Mouse (Mus musculus) kidney, adult 2 months (tissue): ENCODE data around the gene Gm10160.

Experiments used
- CTCF ChIP-seq: fragments of 200-500 bp; conservative IDR thresholded peaks from 2 replicates; pipeline ENCODE4 v1.5.1; 2011; ENCODE audit warnings: low read depth, mild to moderate bottlenecking, control low read depth, low read length, moderate library complexity, mixed read lengths; ENCODE audit not compliant: insufficient read depth, insufficient read length
- POLR2A ChIP-seq: fragments of 200-500 bp; IDR thresholded peaks from one replicate; pipeline ENCODE4 v1.6.1; 2011; ENCODE audit warnings: low read depth, low read length, control low read depth

GRCm38 (mm10) chr7:81868158-81868557 lies 12.6 kb upstream of the Gm10160 start:
- TF ChIP-seq POLR2A (no peak), CTCF (peak; percentile 93)
